Mouse (Mus musculus) MEL-GATA-1-ER (cell line): ENCODE data around the gene Creg1.
"Not testable (repeated sequence)": the region's sequence is repeated elsewhere in the genome, so short reads cannot be mapped to it uniquely, and the experiment has no call there.

Experiments used
- DNase-seq: peaks from one replicate; pipeline ENCODE4 v3.0.0-alpha.2; 2012; ENCODE audit warnings: low read depth; ENCODE audit errors: extremely low read depth

Creg1 gene

GRCm38 (mm10) chr1:165751142-165751541 lies 12.4 kb upstream of the Creg1 start:
- no peak for DNase-seq

- no peak for DNase-seq
These were observed 11.7 kb upstream of the Creg1 start for GRCm38 (mm10) chr1:165751838-165752237.

GRCm38 (mm10) chr1:165754205-165754604 lies 9.3 kb upstream of the Creg1 start:
- DNase-seq, result no peak

GRCm38 (mm10) chr1:165755194-165755593 lies 8.4 kb upstream of the Creg1 start:
- no peak for DNase-seq

GRCm38 (mm10) chr1:165761522-165762305 lies 1.8 kb upstream of the Creg1 start:
- DNase-seq, result no peak

GRCm38 (mm10) chr1:165762498-165762897 lies 1.0 kb upstream of the Creg1 start:
- not testable (repeated sequence) for DNase-seq

GRCm38 (mm10) chr1:165762914-165763634 lies 472 bp upstream of the Creg1 start:
- DNase-seq, result peak; percentile 65

- no peak for DNase-seq
These were observed 1.0 kb downstream of the Creg1 start for GRCm38 (mm10) chr1:165764571-165764970.

- DNase-seq, result no peak
These were observed 1.5 kb downstream of the Creg1 start for GRCm38 (mm10) chr1:165765041-165765440.

- no peak for DNase-seq
These were observed 2.2 kb downstream of the Creg1 start for GRCm38 (mm10) chr1:165765651-165766294.

GRCm38 (mm10) chr1:165766295-165766890 lies 2.8 kb downstream of the Creg1 start:
- peak; percentile 77 for DNase-seq

- DNase-seq, result peak; percentile 65
These were observed 5.5 kb downstream of the Creg1 start for GRCm38 (mm10) chr1:165768894-165769512.

- no peak for DNase-seq
These were observed 6.7 kb downstream of the Creg1 start for GRCm38 (mm10) chr1:165770181-165770759.

GRCm38 (mm10) chr1:165771491-165771897 lies 7.9 kb downstream of the Creg1 start:
- DNase-seq, result peak; percentile 93

GRCm38 (mm10) chr1:165771998-165772397 lies 8.5 kb downstream of the Creg1 start:
- no peak for DNase-seq

- peak; percentile 59 for DNase-seq
These were observed 12.2 kb downstream of the Creg1 start for GRCm38 (mm10) chr1:165775518-165776294.

- peak; percentile 54 for DNase-seq
These were observed 16.5 kb downstream of the Creg1 start for GRCm38 (mm10) chr1:165779954-165780585.

- peak; percentile 48 for DNase-seq
These were observed 17.1 kb downstream of the Creg1 start for GRCm38 (mm10) chr1:165780586-165781111.

GRCm38 (mm10) chr1:165781426-165781825 lies 17.9 kb downstream of the Creg1 start:
- peak; percentile 73 for DNase-seq
